Mouse (Mus musculus) midbrain, embryonic 15.5 days (tissue): Measurements from ENCODE around the gene Ost4. TPM values are rescaled to one million over a fixed set of nuclear protein-coding genes. Genes with fewer than 3 reads are reported as not detected.
"Not testable (repeated sequence)": the region's sequence is repeated elsewhere in the genome, so short reads cannot be mapped to it uniquely, and the experiment has no call there.

Source experiments
- ATAC-seq: fragments of 200-750 bp; cut with Nextera tagmentation; replicated peaks from 2 replicates; pipeline ENCODE4 v1.8.0; 2017; ENCODE audit warnings: moderate TSS enrichment
- H3K27ac ChIP-seq: fragments of 300-500 bp; sonication (generic); 2 replicates; pipeline ENCODE4 v1.5.1; 2015; ENCODE audit warnings: mild to moderate bottlenecking, inconsistent platforms
- H3K27me3 ChIP-seq: fragments of 300-500 bp; sonication (generic); replicated peaks from 2 replicates; pipeline ENCODE4 v1.6.1; 2015; ENCODE audit warnings: inconsistent platforms
- H3K36me3 ChIP-seq: fragments of 300-500 bp; sonication (generic); replicated peaks from 2 replicates; pipeline ENCODE4 v1.6.1; 2015; ENCODE audit warnings: inconsistent platforms
- H3K4me1 ChIP-seq: fragments of 300-500 bp; sonication (generic); 2 replicates; pipeline ENCODE4 v1.6.1; 2015; ENCODE audit warnings: inconsistent platforms
- H3K4me2 ChIP-seq: fragments of 300-500 bp; sonication (generic); 2 replicates; pipeline ENCODE4 v1.6.1; 2015; ENCODE audit warnings: inconsistent platforms, mild to moderate bottlenecking, moderate library complexity
- H3K4me3 ChIP-seq: fragments of 300-500 bp; sonication (generic); 2 replicates; pipeline ENCODE4 v1.5.1; 2015; ENCODE audit warnings: mild to moderate bottlenecking, inconsistent platforms
- H3K9ac ChIP-seq: fragments of 300-500 bp; sonication (generic); 2 replicates; pipeline ENCODE4 v1.6.1; 2015; ENCODE audit warnings: mild to moderate bottlenecking, inconsistent platforms
- H3K9me3 ChIP-seq: fragments of 300-500 bp; sonication (generic); 2 replicates; pipeline ENCODE4 v1.6.1; 2016; ENCODE audit warnings: inconsistent platforms
- WGBS: fragments of 180-500 bp; shearing (Covaris S2); methylation state at CpG from one replicate; pipeline ENCODE4 v1.1.7; 2015; ENCODE audit warnings: mixed read lengths; 5-methylcytosine and 5-hydroxymethylcytosine counted together
- polyA plus RNA-seq: library from polyadenylated mRNA; unstranded; fragments of >200 nt; fragmentation: Nextera tagmentation; extraction: Ambion mirVana; gene quantifications from 2 replicates; pipeline ENCODE4 v1.2.1, GENCODE M21; 2015

The Ost4 gene
- polyA plus RNA-seq, 1 experiment from 2014 or later, result 217 TPM

- H3K4me2 ChIP-seq, result peak overlapping the region; percentile 59
- no peaks in the 10 kb centered on the region for H3K27me3 ChIP-seq
- peak; percentile 65 for ATAC-seq
- 0% methylated on average over 19 of the region's 19 CpGs for WGBS
- H3K9me3 ChIP-seq, result no peaks in the 10 kb centered on the region
- H3K4me1 ChIP-seq, result peaks cover 21% of the 10 kb centered on the region
- peak overlapping the region; percentile 86 for H3K9ac ChIP-seq
- H3K27ac ChIP-seq, result peak overlapping the region; percentile 99
- H3K4me3 ChIP-seq, result peak overlapping the region; percentile 78
- H3K36me3 ChIP-seq, result peaks cover 16% of the 10 kb centered on the region
These were observed 20.2 kb downstream of the Ost4 start for GRCm38 (mm10) chr5:30887331-30887761.

- peak overlapping the region; percentile 86; the same call in 1 of the 2 replicates for H3K9ac ChIP-seq
- peaks cover 21% of the 10 kb centered on the region for H3K4me1 ChIP-seq
- 27% methylated on average over 5 of the region's 5 CpGs for WGBS
- peak overlapping the region; percentile 59 for H3K4me2 ChIP-seq
- no peaks in the 10 kb centered on the region for H3K27me3 ChIP-seq
- peak overlapping the region; percentile 99 for H3K27ac ChIP-seq
- no peak for ATAC-seq
- H3K9me3 ChIP-seq, result no peaks in the 10 kb centered on the region
- peaks cover 10% of the 10 kb centered on the region for H3K36me3 ChIP-seq
- peak overlapping the region; percentile 78 for H3K4me3 ChIP-seq
These were observed 20.9 kb downstream of the Ost4 start for GRCm38 (mm10) chr5:30886731-30887130.

- Histone ChIP-seq H3K9ac (no peak overlapping the region), H3K27me3 (no peaks in the 10 kb centered on the region), H3K9me3 (no peaks in the 10 kb centered on the region), H3K4me1 (peaks cover 21% of the 10 kb centered on the region), H3K4me3 (no peak overlapping the region), H3K36me3 (peaks cover 5% of the 10 kb centered on the region; the same call in 1 of the 2 replicates), H3K27ac (no peak overlapping the region), H3K4me2 (peak overlapping the region; percentile 59; the same call in 1 of the 2 replicates)
- no peak for ATAC-seq
- WGBS, result 49% methylated on average over 4 of the region's 4 CpGs
These were observed 21.4 kb downstream of the Ost4 start for GRCm38 (mm10) chr5:30886209-30886608.

GRCm38 (mm10) chr5:30881839-30882238 lies 25.7 kb downstream of the Ost4 start:
- H3K36me3 ChIP-seq, result peaks cover 11% of the 10 kb centered on the region; the same call in 1 of the 2 replicates
- not testable (repeated sequence) for H3K9me3 ChIP-seq, H3K4me2 ChIP-seq, H3K4me1 ChIP-seq, H3K9ac ChIP-seq, ATAC-seq, H3K4me3 ChIP-seq, H3K27ac ChIP-seq, H3K27me3 ChIP-seq
- WGBS, result 82% methylated on average over 4 of the region's 4 CpGs

- Histone ChIP-seq H3K27ac (no peak overlapping the region), H3K4me2 (no peak overlapping the region), H3K27me3 (no peaks in the 10 kb centered on the region), H3K4me1 (no peaks in the 10 kb centered on the region), H3K4me3 (no peak overlapping the region), H3K9ac (no peak overlapping the region), H3K9me3 (no peaks in the 10 kb centered on the region), H3K36me3 (peaks cover 34% of the 10 kb centered on the region)
- 85% methylated on average over 5 of the region's 5 CpGs for WGBS
- ATAC-seq, result no peak
These were observed 28.1 kb downstream of the Ost4 start for GRCm38 (mm10) chr5:30879347-30879943.

GRCm38 (mm10) chr5:30878616-30879015 lies 29.0 kb downstream of the Ost4 start:
- H3K36me3 ChIP-seq, result peaks cover 42% of the 10 kb centered on the region
- no peak overlapping the region for H3K27ac ChIP-seq
- H3K4me3 ChIP-seq, result no peak overlapping the region
- H3K4me1 ChIP-seq, result no peaks in the 10 kb centered on the region
- no peak overlapping the region for H3K9ac ChIP-seq
- H3K27me3 ChIP-seq, result no peaks in the 10 kb centered on the region
- H3K4me2 ChIP-seq, result no peak overlapping the region
- no peaks in the 10 kb centered on the region for H3K9me3 ChIP-seq
- WGBS, result 71% methylated on average over 6 of the region's 6 CpGs
- ATAC-seq, result no peak

GRCm38 (mm10) chr5:30874365-30874764 lies 33.2 kb downstream of the Ost4 start:
- H3K4me1 ChIP-seq, result peaks cover 13% of the 10 kb centered on the region
- no peaks in the 10 kb centered on the region for H3K9me3 ChIP-seq
- H3K27ac ChIP-seq, result no peak overlapping the region
- H3K9ac ChIP-seq, result no peak overlapping the region
- H3K36me3 ChIP-seq, result peaks cover 61% of the 10 kb centered on the region
- no peak for ATAC-seq
- H3K4me3 ChIP-seq, result no peak overlapping the region
- H3K4me2 ChIP-seq, result no peak overlapping the region
- H3K27me3 ChIP-seq, result no peaks in the 10 kb centered on the region
- 93% methylated on average over 7 of the region's 7 CpGs for WGBS

GRCm38 (mm10) chr5:30872574-30872973 lies 35.0 kb downstream of the Ost4 start:
- no peak overlapping the region for H3K4me3 ChIP-seq
- 92% methylated on average over 9 of the region's 9 CpGs for WGBS
- H3K4me2 ChIP-seq, result no peak overlapping the region
- H3K36me3 ChIP-seq, result peaks cover 56% of the 10 kb centered on the region
- no peak for ATAC-seq
- H3K4me1 ChIP-seq, result peaks cover 17% of the 10 kb centered on the region
- H3K9ac ChIP-seq, result no peak overlapping the region
- no peaks in the 10 kb centered on the region for H3K27me3 ChIP-seq
- no peaks in the 10 kb centered on the region for H3K9me3 ChIP-seq
- no peak overlapping the region for H3K27ac ChIP-seq

- WGBS, result 27% methylated on average over 2 of the region's 2 CpGs
- peaks cover 17% of the 10 kb centered on the region for H3K4me1 ChIP-seq
- no peaks in the 10 kb centered on the region for H3K9me3 ChIP-seq
- H3K27ac ChIP-seq, result peak overlapping the region; percentile 78
- H3K9ac ChIP-seq, result peak overlapping the region; percentile 91
- H3K4me2 ChIP-seq, result peak overlapping the region; percentile 75
- no peaks in the 10 kb centered on the region for H3K27me3 ChIP-seq
- peak overlapping the region; percentile 85 for H3K4me3 ChIP-seq
- ATAC-seq, result no peak
- H3K36me3 ChIP-seq, result peaks cover 38% of the 10 kb centered on the region
These were observed 37.5 kb downstream of the Ost4 start for GRCm38 (mm10) chr5:30870131-30870406.

- Histone ChIP-seq H3K9ac (peak overlapping the region; percentile 91), H3K4me1 (peaks cover 17% of the 10 kb centered on the region), H3K4me2 (peak overlapping the region; percentile 75), H3K4me3 (peak overlapping the region; percentile 85), H3K27me3 (no peaks in the 10 kb centered on the region), H3K9me3 (no peaks in the 10 kb centered on the region), H3K27ac (peak overlapping the region; percentile 78), H3K36me3 (peaks cover 39% of the 10 kb centered on the region)
- WGBS, result under 1% methylated on average over 63 of the region's 63 CpGs
- peak; percentile 91 for ATAC-seq
These were observed 38.0 kb downstream of the Ost4 start for GRCm38 (mm10) chr5:30869405-30870130.

GRCm38 (mm10) chr5:30868981-30869380 lies 38.6 kb downstream of the Ost4 start:
- Histone ChIP-seq H3K27ac (peak overlapping the region; percentile 78), H3K4me2 (peak overlapping the region; percentile 75), H3K36me3 (peaks cover 37% of the 10 kb centered on the region), H3K4me1 (peaks cover 17% of the 10 kb centered on the region), H3K9me3 (no peaks in the 10 kb centered on the region), H3K4me3 (peak overlapping the region; percentile 85), H3K9ac (peak overlapping the region; percentile 91), H3K27me3 (no peaks in the 10 kb centered on the region)
- 20% methylated on average over 9 of the region's 9 CpGs for WGBS
- peak; percentile 29; the same call in 1 of the 2 replicates for ATAC-seq

- no peak within 1 kb of the TSS for H3K9ac ChIP-seq
- no peaks in the 10 kb centered on the region for H3K9me3 ChIP-seq
- H3K27ac ChIP-seq, result no peak within 1 kb of the TSS; the same call in 1 of the 2 replicates
- 95% methylated on average over 3 of the region's 3 CpGs for WGBS
- H3K4me1 ChIP-seq, result peaks cover 17% of the 10 kb centered on the region
- H3K36me3 ChIP-seq, result peaks cover 33% of the 10 kb centered on the region
- no peaks in the 10 kb centered on the region for H3K27me3 ChIP-seq
- H3K4me3 ChIP-seq, result peak within 1 kb of the TSS; percentile 85; the same call in 1 of the 2 replicates
- ATAC-seq, result no peak
- H3K4me2 ChIP-seq, result peak within 1 kb of the TSS; percentile 75
These were observed 39.9 kb downstream of the Ost4 start, which contains the start of gene Tmem214 for GRCm38 (mm10) chr5:30867712-30868111. Gene Tmem214, plus strand, starts transcription at chr5:30868012.
